Mouse (Mus musculus) liver, adult 2 months (tissue): ENCODE results near the gene Gm11634.

Experiments used
- CTCF ChIP-seq: fragments of 200-500 bp; IDR thresholded peaks from 2 replicates; pipeline ENCODE4 v1.5.1; 2011; ENCODE audit warnings: low read depth, low read length, control low read depth
- POLR2A ChIP-seq: fragments of 200-500 bp; IDR thresholded peaks from 2 replicates; pipeline ENCODE4 v1.6.1; 2011; ENCODE audit warnings: low read length, control low read depth; ENCODE audit not compliant: insufficient read depth; ENCODE audit errors: extremely low read depth

DNA sequence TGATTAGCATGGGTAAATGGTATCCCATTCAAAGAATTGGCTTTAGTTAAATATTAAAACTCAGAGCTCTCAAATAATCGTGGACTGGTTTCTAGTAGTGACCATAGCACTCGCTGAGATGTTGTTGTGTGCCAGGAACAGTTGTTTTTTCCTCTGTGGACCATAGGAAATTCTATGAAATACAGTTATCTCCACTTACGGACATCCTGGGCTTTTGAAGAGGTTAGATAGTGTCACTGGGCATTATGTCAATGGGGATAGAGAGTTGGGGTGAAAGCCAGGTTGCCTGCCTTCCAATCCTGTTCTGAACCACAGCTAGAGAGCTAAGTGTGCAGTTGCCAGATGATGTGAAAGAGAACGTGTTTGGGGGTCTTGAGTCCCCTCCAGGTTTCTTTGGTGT is 13.3 kb downstream of the Gm11634 start:
- no peak for TF ChIP-seq CTCF
- TF ChIP-seq POLR2A = no peak
